Mouse (Mus musculus) testis, postnatal 14 days (tissue): ENCODE data around the gene Spn.

Experiments
- DNase-seq: peaks from one replicate; pipeline ENCODE4 v3.0.0; 2021; ENCODE audit warnings: low spot score

Spn gene

DNA sequence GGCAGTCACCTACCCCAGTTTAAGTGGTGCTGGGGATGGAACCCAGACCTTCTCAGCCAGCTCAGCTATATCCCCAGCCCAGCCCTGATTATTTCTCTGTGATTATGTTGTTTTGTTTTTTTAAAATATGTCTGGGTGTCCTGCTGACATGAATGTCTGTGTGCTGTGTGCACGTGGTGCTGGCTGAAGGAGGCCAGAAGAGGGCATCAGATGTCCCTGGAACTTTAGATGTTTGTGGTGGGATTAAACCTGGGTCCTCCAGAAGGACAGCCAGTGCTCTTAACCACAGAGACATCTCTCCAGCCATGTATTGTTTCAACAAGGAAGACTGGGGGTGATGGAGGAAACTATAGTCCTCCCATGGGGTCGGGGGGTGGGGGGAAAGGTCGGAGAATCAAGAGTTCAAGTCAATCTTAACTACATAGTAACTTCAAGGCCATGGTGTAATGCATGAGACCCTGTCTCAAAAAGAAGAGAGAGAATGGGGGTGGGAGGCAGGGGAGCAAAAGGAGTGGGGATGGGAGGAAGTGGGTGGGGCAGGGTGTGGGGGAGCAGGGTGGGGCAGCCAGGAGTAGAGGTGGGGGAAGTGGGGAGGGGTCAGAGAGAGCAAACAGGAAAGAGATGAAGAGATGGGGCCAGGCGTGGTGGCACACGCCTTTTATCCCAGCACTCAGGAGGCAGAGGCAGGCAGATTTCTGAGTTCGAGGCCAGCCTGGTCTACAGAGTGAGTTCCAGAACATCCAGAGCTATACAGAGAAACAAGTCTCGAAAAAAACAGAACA is 3.2 kb upstream of the Spn start:
- DNase-seq = no peak

DNA sequence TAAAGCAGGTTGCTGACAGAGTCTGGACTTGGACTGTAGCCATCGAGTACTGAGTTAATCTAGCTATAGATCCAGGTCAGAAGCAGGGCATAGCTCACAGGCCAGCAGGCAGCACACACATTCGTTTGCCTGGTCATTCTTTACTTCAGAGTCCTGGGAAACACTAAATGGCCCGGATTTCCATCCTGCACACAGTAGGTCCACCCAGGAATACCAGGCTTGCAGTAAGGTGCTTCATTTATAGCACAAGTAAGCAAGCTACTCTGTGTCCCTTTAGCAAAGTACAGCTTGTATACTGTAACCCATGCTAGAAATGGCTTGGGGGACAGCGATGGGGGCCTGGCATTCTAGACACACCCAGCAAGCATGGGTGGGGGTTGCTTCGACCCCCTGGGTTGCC is 1.9 kb upstream of the Spn start:
- no peak for DNase-seq

DNA sequence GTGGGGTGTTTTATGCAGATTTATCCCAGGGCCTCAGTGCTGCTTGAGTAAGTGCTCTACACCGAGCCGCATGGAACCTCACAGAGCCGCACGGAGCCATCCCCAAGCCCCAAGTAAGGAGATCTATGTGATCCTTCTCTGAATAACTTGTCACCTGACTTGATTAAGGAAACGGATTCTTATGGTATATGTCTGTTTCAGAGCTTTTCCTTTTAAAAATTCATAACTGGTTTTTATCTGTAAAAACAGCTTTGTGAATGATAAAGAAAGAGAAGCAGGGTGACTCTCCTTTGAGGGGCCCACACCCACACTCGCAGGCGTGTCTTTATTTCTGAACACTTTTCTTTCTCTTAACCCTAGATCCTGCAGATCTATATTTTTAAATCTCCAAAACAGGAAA is 1.5 kb upstream of the Spn start:
- no peak for DNase-seq

DNA sequence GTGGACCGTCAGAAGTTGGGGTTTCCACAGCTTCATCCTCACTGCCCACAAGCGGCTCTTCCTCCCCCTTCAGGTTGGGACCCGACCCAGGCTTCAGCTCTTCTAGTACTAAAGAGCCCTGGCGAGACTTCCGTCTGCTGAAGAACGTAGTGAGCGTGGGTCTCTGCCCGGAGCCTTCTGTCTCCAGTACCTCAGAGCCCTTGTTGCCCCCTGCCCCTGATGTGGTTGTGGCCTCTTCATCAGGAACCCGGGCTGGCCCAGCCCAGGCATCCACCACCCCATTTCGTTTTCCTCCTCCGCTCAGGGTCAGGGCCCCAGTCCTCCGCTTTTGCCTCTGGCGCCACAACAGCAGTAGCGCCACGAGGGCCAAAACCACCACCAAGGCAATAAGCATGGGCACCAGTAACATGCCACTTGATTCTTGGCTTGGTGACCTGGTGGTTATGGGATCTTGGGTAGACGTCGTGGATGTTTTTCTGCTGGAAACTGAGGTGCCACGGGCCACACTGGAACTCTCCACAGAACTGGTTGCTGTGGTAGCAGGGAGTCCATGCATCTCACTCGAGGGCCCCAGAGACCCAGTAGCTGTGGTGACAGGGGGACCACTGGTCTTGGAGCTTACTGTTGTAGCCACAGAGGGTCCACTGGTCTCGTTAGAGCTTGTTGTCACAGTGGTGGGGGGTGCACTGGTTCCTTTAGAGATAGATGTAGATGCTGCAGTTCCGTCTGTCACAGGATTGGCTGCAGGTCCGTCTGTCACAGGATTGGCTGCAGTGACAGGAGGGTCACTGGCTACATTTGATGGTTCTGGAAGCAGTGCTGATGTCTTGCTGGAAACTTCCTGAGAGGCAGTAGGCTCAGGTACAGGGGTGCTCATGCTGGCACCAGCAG is 1.2 kb downstream of the Spn start:
- DNase-seq = no peak

DNA sequence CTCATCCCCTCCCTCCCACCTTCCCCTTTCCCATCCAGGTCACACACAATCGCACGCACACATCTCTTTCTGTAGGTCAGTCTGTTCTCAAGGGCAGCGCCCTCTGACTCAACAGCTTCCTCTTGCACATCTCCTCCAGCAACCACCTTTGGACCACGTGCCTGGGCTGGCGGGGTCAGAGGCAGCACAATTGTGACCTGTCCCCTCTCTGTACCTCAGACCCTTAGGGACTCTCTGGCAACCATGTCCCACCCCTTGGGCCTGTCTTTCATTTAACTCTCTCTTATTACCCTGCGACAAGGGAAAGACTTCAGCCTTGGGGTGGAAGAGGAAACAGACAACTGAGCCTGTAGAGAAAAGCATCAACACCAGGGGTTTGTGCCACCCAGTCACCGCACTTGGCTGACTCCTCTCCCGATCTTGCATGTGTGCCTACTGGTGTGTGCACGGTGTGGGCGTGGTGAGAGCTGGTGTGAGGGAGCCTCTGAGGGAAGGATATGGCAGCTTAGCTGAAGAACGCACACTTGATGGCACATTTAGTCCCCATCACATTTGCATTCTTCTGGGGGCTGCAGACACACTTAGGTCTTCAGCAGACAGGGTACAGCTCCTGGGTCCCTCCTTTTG is 2.7 kb downstream of the Spn start:
- no peak for DNase-seq

DNA sequence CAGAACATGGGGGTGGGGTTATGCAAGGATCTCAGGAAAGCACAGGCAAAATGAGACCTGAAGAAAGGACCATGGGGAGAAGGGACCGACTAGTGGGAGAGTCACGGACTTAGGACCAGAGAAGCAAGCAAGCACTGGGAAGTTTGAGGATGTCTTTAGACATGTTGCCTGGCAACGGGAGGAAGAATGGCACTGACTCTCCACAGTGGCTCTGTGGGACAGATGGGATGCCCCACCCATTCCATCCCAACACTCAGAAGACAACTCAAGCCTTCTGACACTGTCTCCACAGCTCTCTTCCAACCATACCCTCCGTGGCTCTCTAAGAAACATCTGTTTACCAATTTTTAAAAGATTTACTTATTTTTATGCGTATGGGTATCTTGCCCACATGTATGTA is 4.5 kb downstream of the Spn start:
- no peak for DNase-seq

DNA sequence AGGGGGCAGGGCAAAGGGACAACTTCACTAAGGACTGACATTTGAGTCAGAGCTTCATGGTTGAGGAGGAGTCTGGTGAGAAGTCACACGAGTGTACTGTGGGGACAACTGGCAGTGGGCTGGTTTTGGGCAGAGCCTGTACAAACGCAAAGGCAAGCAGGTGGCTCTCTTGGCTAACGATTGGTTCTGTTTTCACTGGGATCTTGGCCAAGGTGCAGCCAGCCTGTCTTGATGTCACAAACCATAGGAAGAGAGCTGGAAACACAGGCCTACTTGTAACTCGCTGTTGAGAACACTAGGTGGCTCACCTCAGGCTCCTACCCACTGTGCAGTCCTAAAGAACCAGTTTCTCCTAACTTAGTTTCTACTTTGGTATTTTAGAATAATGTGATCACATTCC is 8.0 kb downstream of the Spn start:
- DNase-seq = no peak

DNA sequence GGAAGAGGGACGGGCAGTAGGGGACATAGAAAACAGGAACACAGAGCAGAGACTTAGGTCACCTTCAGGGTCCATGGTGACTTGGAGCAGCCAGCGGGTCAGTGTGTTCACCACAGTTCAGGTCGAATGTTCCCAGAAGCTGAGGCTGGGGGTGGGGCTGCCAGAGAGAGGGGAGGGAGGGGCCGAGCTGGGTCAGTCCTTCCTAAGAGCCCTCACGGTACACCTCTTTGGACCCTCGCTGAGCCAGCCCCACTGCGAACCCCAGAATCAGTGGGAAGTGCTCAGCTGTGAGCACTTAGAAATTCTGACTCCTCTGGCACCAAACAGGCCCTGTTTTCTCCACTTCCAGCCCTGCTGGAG is 15.7 kb downstream of the Spn start, which contains the start of gene Qprt:
Gene Qprt, minus strand, starts transcription at position 316 of the 360 bp plus-strand sequence.
- DNase-seq = no peak

DNA sequence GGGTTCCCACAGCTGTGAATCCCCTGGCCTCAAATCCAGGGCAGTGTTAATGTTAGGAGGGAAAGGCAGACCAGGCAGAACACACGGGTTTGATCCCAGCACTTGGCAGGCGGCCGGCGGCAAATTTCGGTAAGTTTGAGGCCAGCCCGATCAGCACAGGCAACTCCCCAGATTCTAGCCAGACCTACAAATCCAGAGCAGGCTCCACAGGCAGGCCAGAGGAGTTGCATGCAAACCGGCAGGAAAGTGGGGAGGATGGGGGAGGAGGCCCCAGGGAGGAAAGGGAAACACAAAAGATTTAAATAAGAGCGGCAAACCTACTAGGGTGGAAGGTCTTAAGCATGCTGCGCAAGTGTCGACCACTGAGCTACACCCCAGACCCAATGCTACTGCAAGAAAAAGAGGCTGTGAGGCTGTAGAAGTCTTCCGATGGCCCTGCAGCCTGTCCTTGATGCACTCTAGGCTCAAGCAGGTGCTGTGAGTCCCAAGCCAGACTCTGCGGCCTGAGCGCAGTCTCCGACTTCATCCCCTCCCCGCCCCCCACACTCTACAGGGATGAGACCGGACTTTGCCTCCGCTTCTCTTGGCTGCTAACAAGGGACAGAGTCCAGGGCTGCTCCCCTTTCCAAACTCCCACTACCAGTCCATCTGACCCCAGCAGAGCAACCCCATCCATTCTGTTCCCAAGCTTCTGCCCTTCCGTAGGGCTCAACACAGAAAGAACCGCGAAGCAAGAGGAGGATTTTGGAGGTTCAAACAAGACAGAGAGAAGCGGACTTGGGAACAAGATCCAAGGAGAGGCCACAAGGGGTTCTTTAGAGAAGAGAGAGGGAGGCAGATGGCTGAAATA is 16.3 kb downstream of the Spn start:
- no peak for DNase-seq

DNA sequence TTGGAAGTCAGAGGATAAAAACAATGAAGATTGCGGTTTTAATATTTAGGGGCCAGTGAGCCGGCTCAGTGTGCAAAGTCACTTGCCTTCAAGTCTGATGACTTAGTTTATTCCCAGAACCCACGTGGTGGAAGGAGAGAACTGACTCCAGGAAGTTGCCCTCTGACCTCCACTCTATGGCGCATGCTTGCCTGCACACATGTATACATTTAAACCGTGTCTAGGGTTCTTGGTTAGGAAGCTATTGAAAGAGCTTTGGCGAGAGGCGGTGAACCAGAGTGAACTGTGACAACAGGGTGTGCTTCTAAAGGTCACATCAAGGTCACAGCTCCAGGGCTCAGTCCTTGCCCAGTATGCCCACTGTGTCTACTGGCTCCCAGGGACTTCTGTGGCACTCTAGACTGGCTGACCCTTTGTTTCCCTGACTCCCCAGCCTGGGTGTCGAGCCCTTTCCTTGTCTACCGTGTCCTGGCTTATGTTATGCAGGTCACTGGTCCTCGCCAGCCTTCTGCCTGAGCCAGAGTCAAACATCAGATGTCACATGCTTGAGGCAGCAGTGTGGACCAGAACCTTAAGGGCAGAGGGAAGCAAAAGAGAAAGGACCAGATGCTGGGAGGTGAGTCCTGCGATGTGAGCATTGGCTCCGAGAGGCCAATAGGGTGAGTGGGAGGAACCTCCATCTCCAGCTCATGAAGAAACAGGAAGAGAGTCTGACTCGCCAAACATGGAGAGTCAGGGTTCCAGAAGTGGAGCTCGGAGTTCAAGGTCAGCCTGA is 18.8 kb downstream of the Spn start:
- DNase-seq = no peak

DNA sequence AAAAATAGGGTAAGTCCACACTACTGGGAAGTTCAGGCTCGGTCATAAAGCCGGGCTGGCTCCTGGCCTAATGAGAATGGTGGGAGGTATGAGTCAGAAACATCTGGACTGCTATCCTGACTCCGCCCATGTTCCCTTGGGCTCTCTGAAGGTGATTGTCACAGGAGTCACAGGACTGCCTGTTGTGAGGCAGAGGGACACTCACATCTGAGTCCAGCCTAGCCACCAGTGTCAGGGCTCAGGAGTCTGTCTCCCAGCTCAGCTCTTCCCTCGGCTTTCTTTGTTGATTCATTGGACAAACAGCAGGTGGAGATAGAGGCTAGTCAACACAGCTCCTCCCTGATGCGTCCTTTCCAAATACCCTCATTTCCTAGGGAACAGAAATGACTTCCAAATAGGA is 19.7 kb downstream of the Spn start:
- DNase-seq = no peak

DNA sequence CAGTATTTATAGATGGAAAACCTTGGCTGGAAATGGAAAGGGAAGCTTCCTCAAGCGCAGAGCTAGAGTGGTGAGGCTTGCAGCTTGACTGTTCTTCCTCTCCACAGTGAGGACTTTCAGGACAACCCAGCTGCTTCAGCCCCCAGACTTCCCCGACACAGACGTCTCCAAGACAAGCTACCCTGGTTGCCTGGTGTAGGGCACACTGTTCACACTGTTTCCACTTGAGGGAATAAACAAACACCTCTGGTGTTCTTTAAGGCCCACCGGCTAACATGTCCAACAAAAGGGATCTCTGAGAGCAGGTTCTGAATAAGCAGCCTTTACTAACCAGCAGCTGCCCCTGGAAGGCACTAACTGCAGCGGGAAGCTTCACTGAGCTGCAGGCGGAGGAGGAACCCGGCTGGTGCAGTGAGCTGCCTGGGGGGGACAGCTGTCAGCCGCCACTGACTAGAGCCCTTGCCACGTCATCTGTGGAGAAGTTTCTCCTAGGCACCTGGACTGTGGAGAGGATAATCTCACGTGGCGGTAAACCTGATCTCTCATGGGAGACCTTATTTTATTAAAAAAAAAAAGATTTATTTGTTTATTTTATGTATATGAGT is 21.2 kb downstream of the Spn start:
- no peak for DNase-seq

DNA sequence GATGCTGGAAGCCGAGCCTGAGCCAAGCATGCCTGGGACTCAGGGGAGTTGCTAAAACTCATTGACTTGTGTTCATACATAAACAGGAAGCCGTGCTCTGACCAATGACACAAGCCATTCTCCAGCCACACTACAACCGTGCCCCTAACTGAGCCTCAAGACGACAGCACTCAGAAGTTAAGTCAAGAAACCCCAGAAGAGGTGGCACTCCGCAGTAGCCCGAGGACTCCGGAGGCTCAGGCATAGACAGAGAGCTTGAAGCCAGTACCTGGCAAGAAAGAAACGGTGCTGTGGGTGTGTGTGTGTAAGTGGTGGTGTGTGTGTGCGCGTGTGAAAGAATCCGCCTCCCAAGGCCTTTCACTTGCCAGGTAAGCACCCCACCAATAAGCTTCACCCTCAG is 22.7 kb downstream of the Spn start:
- DNase-seq = no peak

DNA sequence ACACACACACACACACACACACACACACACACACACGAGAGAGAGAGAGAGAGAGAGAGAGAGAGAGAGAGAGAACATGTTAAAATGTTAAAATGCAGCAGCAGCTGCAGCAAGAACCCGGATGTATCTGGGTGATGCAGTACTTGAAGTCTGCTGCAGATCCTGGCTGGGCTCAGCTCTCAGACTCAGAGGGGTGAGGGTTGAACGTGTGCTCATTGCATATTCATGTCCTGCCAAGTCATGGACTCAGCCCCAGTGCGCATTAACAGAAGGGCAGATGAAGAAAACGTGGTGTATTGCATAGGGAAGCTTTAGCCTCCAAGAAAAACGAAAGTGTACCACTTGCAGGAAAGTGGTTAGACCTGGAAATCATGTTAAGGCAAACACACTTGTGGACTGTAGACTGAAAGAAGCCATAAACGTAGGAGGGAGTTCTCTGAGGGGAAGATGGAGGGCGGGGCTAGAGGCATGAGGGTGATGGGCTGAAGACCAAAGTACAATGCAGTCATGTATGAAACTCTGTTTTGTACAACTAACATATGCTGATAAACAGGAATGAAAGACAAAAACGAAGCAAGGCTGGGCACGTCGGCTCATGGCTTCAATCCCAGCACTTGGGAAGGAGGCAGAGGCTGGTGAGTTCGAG is 23.9 kb downstream of the Spn start:
- no peak for DNase-seq

DNA sequence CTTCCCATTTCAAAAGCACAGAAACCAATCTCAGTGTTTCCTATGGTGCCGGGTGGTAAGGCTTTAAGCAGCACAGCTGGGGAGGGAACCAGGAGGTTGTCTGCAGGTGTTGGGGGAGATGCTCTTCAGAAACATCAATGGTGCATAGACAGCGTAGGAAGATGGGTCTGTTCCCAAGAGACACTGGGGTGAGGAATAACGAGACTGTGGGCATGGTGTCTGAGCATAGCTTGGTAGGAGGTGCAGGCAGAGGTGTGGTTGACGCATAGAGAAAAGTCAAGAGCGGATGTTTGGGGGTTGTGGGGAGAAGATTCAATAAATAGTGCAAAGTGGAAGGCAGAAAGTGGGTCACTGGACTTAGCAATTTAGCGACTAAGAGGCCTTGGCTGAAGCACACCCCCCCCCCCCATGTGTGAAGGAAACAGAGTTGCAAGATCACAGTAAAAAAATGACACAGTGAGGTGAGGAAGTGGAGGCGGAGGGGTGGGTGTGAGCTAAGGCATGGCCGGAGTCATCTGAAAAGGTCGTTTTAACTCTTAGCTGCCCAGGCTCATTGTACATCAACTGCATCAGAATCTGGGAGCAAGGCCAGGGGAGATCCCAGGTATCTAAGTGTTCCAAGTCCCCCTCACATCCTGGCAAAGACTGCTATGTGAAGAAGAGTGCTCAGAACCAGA is 24.6 kb downstream of the Spn start:
- no peak for DNase-seq

DNA sequence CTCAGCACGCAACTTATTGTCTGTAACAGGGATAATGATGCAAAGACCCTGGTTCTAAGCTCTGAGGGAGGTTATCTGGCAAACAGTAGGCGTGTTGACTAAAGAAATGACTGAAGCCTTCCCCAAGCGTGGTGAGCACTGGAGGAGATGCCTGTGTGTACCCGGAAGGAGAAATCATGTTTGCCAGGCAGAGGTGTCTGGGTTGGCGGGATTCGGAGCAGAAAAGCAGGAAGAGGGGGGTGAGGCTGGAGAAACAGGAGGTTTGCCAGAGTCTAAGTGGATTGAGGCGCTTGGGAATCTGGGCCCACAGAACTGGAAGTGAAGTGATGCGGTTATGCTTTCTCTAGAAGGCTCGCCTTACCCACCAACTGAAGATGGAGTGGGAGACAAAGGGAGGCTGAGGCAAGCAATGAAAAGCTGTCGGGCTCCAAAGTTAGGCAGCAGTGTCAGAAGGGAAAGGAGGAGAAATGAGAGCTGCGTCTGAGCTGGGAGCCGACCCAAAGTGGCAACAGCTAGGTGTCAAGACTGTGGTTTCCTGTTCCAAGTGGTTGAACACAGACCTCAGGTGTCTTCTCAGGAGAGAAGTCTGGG is 25.3 kb downstream of the Spn start:
- DNase-seq = no peak

DNA sequence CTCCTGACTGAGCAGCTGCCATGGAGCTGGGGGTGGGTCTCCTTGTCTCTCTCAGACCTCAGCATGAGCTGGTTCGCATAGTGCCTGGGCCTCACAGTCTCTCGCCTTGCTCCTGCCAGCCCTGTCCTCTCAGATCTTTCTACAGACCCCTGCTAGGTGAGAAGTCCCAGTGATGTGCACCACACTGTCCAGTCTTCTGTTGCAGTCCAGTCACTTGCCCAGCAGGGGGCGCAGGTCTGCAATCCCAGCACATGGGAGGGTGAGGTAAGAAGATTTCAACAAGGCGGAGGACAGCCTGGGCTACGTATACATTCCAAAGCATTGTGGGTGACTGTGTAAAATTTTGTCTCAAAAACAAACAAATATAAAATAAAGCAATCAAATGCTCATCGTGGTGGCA is 26.2 kb downstream of the Spn start:
- peak; percentile 52 for DNase-seq

DNA sequence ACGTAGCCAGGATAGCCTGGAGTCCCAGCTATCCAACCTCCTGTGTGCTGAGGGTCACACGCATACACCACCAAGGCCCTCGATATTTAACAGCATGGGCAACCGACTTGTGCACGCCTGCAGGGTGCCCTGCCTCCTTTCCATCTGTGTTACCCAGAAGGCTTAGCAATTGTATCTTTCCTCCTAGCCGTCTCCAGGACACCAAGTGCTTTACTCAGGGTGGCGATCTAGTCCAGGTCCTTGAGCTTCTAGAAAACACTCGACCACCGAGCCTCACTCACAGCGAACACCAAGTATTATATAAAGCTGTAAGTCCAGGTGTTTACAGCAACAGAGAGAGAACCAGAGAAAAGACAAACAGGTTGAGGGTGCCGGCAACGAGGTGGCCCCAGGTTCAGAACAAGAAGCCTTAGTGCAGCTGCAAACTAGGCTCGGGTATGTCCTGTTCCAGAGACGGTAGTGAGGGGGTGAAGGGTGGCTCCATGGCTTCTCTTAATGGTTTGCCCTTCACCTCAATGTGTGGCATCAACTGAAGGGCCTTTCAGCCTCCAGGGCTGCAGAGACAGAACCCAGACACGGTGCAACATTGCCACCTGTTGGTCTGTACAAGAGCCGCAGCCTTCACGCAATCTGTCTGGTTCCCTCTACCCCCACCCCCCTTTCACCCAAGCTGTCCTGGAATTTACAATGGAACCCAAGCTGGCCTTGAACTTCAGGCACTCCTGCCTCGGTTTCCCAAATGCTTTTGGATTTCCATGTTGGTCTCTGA is 27.2 kb downstream of the Spn start:
- DNase-seq = no peak

DNA sequence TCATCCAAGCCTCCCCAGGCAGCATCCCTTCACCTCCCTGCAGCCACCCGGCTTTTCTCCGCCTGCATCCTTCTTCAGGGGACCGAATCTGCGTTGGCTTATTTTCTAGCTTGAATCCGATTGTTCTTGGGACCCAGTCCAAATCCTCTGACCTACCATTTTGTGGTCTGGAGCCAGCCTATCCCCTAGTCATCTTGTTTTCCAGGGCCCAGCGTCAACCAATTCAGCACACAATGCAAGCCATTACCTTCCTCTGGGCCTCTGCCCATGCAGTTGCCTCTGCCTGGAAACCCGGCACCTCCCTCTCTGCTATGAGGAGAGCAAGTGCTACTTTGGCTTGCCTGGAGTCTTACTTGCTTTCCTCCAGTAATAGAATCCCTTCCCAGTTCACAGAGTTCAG is 32.1 kb downstream of the Spn start:
- no peak for DNase-seq
